Mouse (Mus musculus): ENCODE results near the gene Myl4. TPM values are rescaled to one million over a fixed set of nuclear protein-coding genes. Genes with fewer than 3 reads are reported as not detected.

Myl4 gene
- polyA plus RNA-seq, 1 experiment from 2014 or later = 6.0 TPM

DNA sequence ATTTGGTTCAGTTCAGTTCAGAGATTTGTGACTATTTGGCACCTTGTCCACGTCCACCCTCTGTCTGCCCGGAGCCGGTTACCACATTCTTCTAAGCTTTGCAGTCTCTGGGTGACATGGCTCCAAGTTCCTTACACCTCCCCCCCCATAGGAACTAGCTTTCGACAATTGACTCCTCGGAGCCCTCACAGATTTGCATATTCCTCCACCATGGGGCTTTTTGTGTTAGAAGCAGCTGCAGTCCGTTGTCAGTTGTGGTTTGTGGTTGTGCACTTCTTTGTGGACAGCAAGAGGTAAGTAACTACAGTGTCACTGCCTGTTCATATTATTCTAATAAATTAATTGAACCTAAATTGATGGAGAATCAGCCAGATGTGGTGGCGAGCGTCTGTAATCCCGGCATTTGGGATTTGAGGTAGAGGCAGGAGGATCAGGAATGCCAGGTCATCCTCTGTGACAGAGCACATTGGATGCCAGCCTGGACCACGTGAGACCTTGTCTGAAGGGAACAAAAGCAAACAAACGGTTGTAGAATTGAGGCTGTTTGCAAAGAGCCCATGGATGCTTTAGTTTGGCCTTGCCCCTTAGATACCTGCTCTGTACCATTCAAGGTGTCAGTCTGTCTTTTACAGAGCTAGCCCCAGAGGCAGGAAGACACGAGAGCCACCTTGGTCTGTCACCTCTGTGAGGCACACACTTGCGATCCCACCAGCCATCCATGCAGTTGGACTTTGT lies 32.3 kb downstream of the Myl4 start:
- H3K27me3 ChIP-seq (ENCODE audit: control insufficient read depth, insufficient read depth, low read length) = no peaks in the 10 kb centered on the region
- H3K9me3 ChIP-seq (ENCODE audit: control insufficient read depth, low read length) = no peaks in the 10 kb centered on the region
- 0 out of 2 replicates have a peak, but pooled peaks cover 4% of the 10 kb centered on the region for H3K4me1 ChIP-seq (ENCODE audit: control insufficient read depth, insufficient read depth, low read length)
- no peak overlapping the region for H3K4me3 ChIP-seq (ENCODE audit: low read depth, low read length)
- WGBS = 68% methylated on average over 13 of the region's 13 CpGs
- no peak overlapping the region for H3K4me2 ChIP-seq (ENCODE audit: low read depth, severe bottlenecking)
- H3K36me3 ChIP-seq (ENCODE audit: control insufficient read depth, insufficient read depth, low read length) = no peaks in the 10 kb centered on the region
- ATAC-seq (ENCODE audit: insufficient number of reproducible peaks, low FRiP score, low TSS enrichment, low read depth) (no peak), DNase-seq (ENCODE audit: low spot score) (no peak)
- no peak overlapping the region for H3K27ac ChIP-seq (replicated peaks; ENCODE audit: low read depth, low read length)
- no peak overlapping the region for H3K9ac ChIP-seq (ENCODE audit: low read length)

DNA sequence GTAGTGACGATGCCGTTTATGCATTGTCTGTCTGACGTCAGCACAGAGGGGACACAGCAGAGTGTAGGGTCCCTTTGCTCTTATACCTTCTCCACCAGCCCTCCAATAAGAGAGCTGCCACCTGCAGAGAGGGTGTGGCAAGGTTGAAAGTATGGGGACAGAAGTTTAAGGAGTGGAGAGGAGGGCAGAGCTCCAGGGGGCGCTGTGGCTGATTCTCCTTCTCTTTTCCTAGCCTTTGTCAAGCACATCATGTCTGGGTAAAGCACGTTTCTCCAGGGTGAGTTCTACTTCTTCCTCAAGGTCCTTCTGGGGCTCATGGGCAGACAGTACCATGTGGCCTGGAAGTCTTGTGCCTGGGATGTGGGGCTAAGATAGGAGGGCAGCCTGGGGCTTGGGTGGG lies 35.0 kb downstream of the Myl4 start:
- H3K4me1 ChIP-seq (ENCODE audit: control insufficient read depth, insufficient read depth, low read length) = no peaks in the 10 kb centered on the region
- H3K9ac ChIP-seq (ENCODE audit: low read length) = no peak overlapping the region
- no peaks in the 10 kb centered on the region for H3K27me3 ChIP-seq (ENCODE audit: control insufficient read depth, insufficient read depth, low read length)
- no peaks in the 10 kb centered on the region for H3K9me3 ChIP-seq (ENCODE audit: control insufficient read depth, low read length)
- no peak overlapping the region for H3K4me2 ChIP-seq (ENCODE audit: low read depth, severe bottlenecking)
- H3K4me3 ChIP-seq (ENCODE audit: low read depth, low read length) = no peak overlapping the region
- no peaks in the 10 kb centered on the region for H3K36me3 ChIP-seq (ENCODE audit: control insufficient read depth, insufficient read depth, low read length)
- H3K27ac ChIP-seq (replicated peaks; ENCODE audit: low read depth, low read length) = no peak overlapping the region
- DNase-seq (ENCODE audit: low spot score) (no peak), ATAC-seq (ENCODE audit: insufficient number of reproducible peaks, low FRiP score, low TSS enrichment, low read depth) (no peak)
- 75% methylated on average over 5 of the region's 5 CpGs for WGBS

DNA sequence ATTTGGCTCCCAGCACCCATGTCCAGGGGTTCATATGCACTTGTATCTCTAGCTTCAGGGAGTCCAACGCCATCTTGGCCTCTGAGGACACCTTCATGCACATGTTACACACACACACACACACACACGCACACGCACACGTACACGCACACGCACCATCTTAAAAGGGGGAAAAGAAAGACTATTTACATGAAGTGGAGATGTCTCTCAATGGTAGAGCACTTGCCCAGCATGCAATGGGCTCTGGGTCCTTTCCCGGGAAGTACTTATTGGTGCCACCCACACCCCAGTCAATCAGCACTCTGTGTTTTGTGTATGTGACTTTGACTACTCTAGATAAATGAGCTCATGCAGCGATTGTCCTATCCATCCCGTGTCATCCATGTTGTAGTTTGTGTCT lies 37.4 kb downstream of the Myl4 start:
- 90% methylated on average over 9 of the region's 9 CpGs for WGBS
- Histone ChIP-seq H3K4me3 (ENCODE audit: low read depth, low read length) (no peak overlapping the region), H3K4me1 (ENCODE audit: control insufficient read depth, insufficient read depth, low read length) (no peaks in the 10 kb centered on the region), H3K9ac (ENCODE audit: low read length) (no peak overlapping the region), H3K27ac (replicated peaks; ENCODE audit: low read depth, low read length) (no peak overlapping the region), H3K9me3 (ENCODE audit: control insufficient read depth, low read length) (no peaks in the 10 kb centered on the region), H3K4me2 (ENCODE audit: low read depth, severe bottlenecking) (no peak overlapping the region), H3K27me3 (ENCODE audit: control insufficient read depth, insufficient read depth, low read length) (no peaks in the 10 kb centered on the region), H3K36me3 (ENCODE audit: control insufficient read depth, insufficient read depth, low read length) (no peaks in the 10 kb centered on the region)
- no peak for DNase-seq (ENCODE audit: low spot score)
- ATAC-seq (ENCODE audit: insufficient number of reproducible peaks, low FRiP score, low TSS enrichment, low read depth) = no peak

DNA sequence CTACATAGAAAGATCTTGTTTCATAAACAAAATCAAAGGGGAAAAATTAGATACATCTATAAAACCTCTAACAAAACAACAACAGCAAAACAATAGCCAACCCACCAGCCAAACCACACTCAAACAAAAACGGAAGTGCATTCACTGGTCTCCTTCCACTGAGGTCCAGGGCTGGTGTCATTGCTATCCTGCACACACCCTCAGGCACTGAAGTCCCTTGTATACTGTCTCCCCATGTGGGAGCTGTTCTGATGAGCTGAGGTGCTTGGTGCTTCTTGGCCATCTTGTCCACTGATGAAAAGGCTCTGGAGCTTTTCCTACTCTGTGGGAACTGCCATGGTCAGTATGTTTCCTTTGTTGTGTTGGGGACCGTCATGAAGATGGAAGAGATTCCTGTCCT lies 38.0 kb downstream of the Myl4 start:
- ATAC-seq (ENCODE audit: insufficient number of reproducible peaks, low FRiP score, low TSS enrichment, low read depth) (no peak), DNase-seq (ENCODE audit: low spot score) (no peak)
- Histone ChIP-seq H3K27me3 (ENCODE audit: control insufficient read depth, insufficient read depth, low read length) (no peaks in the 10 kb centered on the region), H3K27ac (replicated peaks; ENCODE audit: low read depth, low read length) (no peak overlapping the region), H3K36me3 (ENCODE audit: control insufficient read depth, insufficient read depth, low read length) (no peaks in the 10 kb centered on the region), H3K4me3 (ENCODE audit: low read depth, low read length) (no peak overlapping the region), H3K4me1 (ENCODE audit: control insufficient read depth, insufficient read depth, low read length) (no peaks in the 10 kb centered on the region), H3K9ac (ENCODE audit: low read length) (no peak overlapping the region), H3K4me2 (ENCODE audit: low read depth, severe bottlenecking) (no peak overlapping the region), H3K9me3 (ENCODE audit: control insufficient read depth, low read length) (no peaks in the 10 kb centered on the region)
- 96% methylated on average over 2 of the region's 2 CpGs for WGBS

DNA sequence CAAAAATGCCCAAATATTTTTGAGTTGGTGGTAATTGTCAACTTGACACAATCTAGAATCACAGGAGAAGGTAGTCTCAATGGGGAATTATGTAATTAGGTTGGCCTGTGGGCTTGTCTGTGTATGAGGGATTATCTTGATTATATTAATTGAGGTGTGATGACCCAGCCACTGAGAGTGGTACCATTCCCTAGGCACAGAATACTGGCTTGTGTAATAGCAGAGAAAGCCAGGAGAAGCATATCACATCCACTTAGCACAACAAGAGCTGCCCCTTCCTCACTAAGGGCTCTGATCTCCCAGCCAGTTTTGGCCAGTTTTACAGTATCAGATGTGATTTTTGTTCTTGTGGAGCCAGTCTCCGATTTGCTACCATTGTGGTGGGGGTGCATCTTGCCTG lies 39.1 kb downstream of the Myl4 start:
- Histone ChIP-seq H3K36me3 (ENCODE audit: control insufficient read depth, insufficient read depth, low read length) (no peaks in the 10 kb centered on the region), H3K4me1 (ENCODE audit: control insufficient read depth, insufficient read depth, low read length) (no peaks in the 10 kb centered on the region), H3K4me3 (ENCODE audit: low read depth, low read length) (no peak overlapping the region), H3K9ac (ENCODE audit: low read length) (no peak overlapping the region), H3K9me3 (ENCODE audit: control insufficient read depth, low read length) (no peaks in the 10 kb centered on the region), H3K4me2 (ENCODE audit: low read depth, severe bottlenecking) (no peak overlapping the region), H3K27me3 (ENCODE audit: control insufficient read depth, insufficient read depth, low read length) (no peaks in the 10 kb centered on the region), H3K27ac (replicated peaks; ENCODE audit: low read depth, low read length) (no peak overlapping the region)
- ATAC-seq (ENCODE audit: insufficient number of reproducible peaks, low FRiP score, low TSS enrichment, low read depth) (no peak), DNase-seq (ENCODE audit: low spot score) (no peak)
- 74% methylated on average over 1 of the region's 1 CpGs for WGBS

DNA sequence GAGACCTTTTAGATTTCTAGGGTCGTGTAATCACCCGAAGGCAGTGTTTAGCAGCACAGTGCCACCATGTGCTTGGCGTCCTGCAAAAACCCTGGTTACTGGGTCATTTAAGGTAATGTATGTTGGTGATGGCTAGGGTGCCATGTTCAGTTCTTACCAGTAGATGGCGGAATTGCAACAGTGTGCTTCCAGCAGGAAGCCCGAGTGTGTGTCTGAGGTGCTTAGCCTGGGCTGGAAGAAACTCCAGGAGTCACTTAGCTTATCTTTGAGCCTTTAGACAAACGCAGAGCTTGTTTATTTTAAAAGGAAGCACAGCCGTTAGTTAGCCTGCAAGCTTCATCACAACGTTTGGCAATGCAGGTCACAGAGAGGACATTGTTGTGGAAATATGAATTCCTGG lies 39.7 kb downstream of the Myl4 start:
- Histone ChIP-seq H3K9me3 (ENCODE audit: control insufficient read depth, low read length) (no peaks in the 10 kb centered on the region), H3K4me1 (ENCODE audit: control insufficient read depth, insufficient read depth, low read length) (no peaks in the 10 kb centered on the region), H3K4me3 (ENCODE audit: low read depth, low read length) (no peak overlapping the region), H3K27ac (replicated peaks; ENCODE audit: low read depth, low read length) (no peak overlapping the region), H3K27me3 (ENCODE audit: control insufficient read depth, insufficient read depth, low read length) (no peaks in the 10 kb centered on the region), H3K4me2 (ENCODE audit: low read depth, severe bottlenecking) (no peak overlapping the region), H3K36me3 (ENCODE audit: control insufficient read depth, insufficient read depth, low read length) (no peaks in the 10 kb centered on the region), H3K9ac (ENCODE audit: low read length) (no peak overlapping the region)
- 1% methylated on average over 8 of the region's 8 CpGs for WGBS
- DNase-seq (ENCODE audit: low spot score) (peak; percentile 87), ATAC-seq (ENCODE audit: insufficient number of reproducible peaks, low FRiP score, low TSS enrichment, low read depth) (0 out of 2 replicates have a peak, but pooled peaks have one; percentile 57)

DNA sequence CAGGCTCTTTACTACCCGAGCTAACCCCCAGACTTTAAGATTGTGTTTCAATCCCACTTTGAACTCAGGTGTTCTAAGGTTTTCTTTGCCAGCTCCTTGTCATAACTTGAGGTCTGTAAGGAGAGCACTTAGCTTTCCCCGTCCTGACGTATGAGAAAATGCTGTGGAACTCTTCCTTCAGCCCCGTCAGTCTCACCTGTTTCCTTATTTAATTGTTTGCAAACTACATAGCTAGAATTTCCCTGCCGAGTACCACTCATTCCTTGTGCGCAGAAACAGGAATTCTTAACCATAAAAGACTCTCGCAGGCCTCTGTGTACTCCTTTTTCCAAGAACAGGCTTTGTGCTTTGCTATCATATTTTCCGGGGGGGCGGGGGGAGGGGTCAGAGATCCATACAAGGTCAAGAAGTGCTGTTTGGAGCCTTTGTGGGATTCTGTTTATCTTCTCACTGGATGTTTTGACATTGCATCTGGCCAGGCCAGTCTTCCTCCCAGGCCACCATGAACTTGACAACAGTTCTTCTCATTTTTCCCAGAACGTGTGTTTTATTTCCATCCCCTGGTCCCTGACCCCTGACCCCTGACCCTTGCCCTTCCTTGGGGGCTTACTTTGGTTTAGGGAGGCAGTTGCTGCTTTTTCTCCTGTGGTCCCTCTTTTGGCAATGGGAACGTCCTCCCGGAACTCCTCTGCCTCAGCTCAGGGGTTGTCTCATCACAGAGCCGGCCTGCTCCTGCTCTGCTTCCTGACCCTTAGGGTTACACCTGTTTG lies 41.8 kb downstream of the Myl4 start:
- Histone ChIP-seq H3K27ac (replicated peaks; ENCODE audit: low read depth, low read length) (no peak overlapping the region), H3K4me2 (ENCODE audit: low read depth, severe bottlenecking) (no peak overlapping the region), H3K27me3 (ENCODE audit: control insufficient read depth, insufficient read depth, low read length) (no peaks in the 10 kb centered on the region), H3K9me3 (ENCODE audit: control insufficient read depth, low read length) (no peaks in the 10 kb centered on the region), H3K9ac (ENCODE audit: low read length) (no peak overlapping the region), H3K4me3 (ENCODE audit: low read depth, low read length) (no peak overlapping the region), H3K4me1 (ENCODE audit: control insufficient read depth, insufficient read depth, low read length) (no peaks in the 10 kb centered on the region), H3K36me3 (ENCODE audit: control insufficient read depth, insufficient read depth, low read length) (no peaks in the 10 kb centered on the region)
- ATAC-seq (ENCODE audit: insufficient number of reproducible peaks, low FRiP score, low TSS enrichment, low read depth) (no peak), DNase-seq (ENCODE audit: low spot score) (no peak)
- 76% methylated on average over 13 of the region's 13 CpGs for WGBS

DNA sequence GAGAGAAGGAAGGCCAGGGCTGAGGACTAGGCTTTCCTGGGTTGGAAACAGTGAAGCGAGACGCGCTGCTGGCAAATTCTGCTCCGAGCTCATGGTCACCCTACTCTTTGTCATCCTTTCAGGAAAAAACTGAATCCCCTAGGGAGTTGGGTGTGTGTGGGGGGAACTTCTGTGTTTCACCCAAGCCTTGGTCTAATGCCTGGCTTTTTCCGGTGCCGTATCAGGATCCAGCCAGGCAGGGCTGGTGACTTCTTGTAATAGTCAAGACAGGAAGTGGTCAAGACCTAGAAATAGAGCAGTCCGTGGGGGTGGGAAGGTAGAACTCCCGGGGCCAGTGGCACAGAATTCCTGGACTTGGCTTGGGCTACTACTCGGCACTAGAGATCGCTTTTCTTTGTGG lies 45.9 kb downstream of the Myl4 start:
- no peaks in the 10 kb centered on the region for H3K27me3 ChIP-seq (ENCODE audit: control insufficient read depth, insufficient read depth, low read length)
- no peaks in the 10 kb centered on the region for H3K9me3 ChIP-seq (ENCODE audit: control insufficient read depth, low read length)
- no peak overlapping the region for H3K27ac ChIP-seq (replicated peaks; ENCODE audit: low read depth, low read length)
- no peaks in the 10 kb centered on the region for H3K4me1 ChIP-seq (ENCODE audit: control insufficient read depth, insufficient read depth, low read length)
- H3K36me3 ChIP-seq (ENCODE audit: control insufficient read depth, insufficient read depth, low read length) = no peaks in the 10 kb centered on the region
- no peak for DNase-seq (ENCODE audit: low spot score)
- H3K9ac ChIP-seq (ENCODE audit: low read length) = no peak overlapping the region
- H3K4me2 ChIP-seq (ENCODE audit: low read depth, severe bottlenecking) = no peak overlapping the region
- 87% methylated on average over 10 of the region's 10 CpGs for WGBS
- no peak overlapping the region for H3K4me3 ChIP-seq (ENCODE audit: low read depth, low read length)
- ATAC-seq (ENCODE audit: insufficient number of reproducible peaks, low FRiP score, low TSS enrichment, low read depth) = no peak
